ENCODE assay signal across 8 mouse cellular contexts in genomic region chr11:51855818-51856615, GRCm38 (mm10). TPM values are rescaled to one million over a fixed set of nuclear protein-coding genes. Genes with fewer than 3 reads are reported as not detected.
DNase-seq lines count a peak whose midpoint lies in the region; ATAC-seq and TF ChIP-seq lines count a peak whose summit lies in the region.

No protein-coding gene starts in this region.

- H3K4me3 ChIP-seq in neural tube, embryonic 11.5 days (ENCODE audit: low read depth, low read length), result peak overlapping the region; percentile 62
- H3K4me3 ChIP-seq in embryonic facial prominence, embryonic 12.5 days, result peak overlapping the region; percentile 71
- peak overlapping the region; percentile 80 for H3K4me3 ChIP-seq in heart, adult 2 months
- H3K4me3 ChIP-seq in limb, embryonic 12.5 days (replicated peaks), result peak overlapping the region; percentile 69
- H3K4me3 ChIP-seq in midbrain, embryonic 13.5 days (replicated peaks), result peak overlapping the region; percentile 68

- peak overlapping the region; percentile 60 for H3K9ac ChIP-seq in neural tube, embryonic 11.5 days (ENCODE audit: low read length)
- peak overlapping the region; percentile 85 for H3K9ac ChIP-seq in embryonic facial prominence, embryonic 12.5 days
- H3K9ac ChIP-seq in heart, adult 2 months (ENCODE audit: low read depth, low read length), result peak overlapping the region; percentile 98
- H3K9ac ChIP-seq in limb, embryonic 12.5 days (replicated peaks), result peak overlapping the region; percentile 81
- peak overlapping the region; percentile 75 for H3K9ac ChIP-seq in midbrain, embryonic 13.5 days (replicated peaks)

- peak overlapping the region; percentile 100 for H3K4me2 ChIP-seq in neural tube, embryonic 11.5 days (ENCODE audit: low read depth)
- H3K4me2 ChIP-seq in embryonic facial prominence, embryonic 12.5 days (replicated peaks), result peak overlapping the region; percentile 95
- H3K4me2 ChIP-seq in limb, embryonic 12.5 days, result peak overlapping the region; percentile 96
- H3K4me2 ChIP-seq in midbrain, embryonic 13.5 days (replicated peaks), result peak overlapping the region; percentile 100

- H3K27me3 ChIP-seq in neural tube, embryonic 11.5 days (ENCODE audit: control insufficient read depth, insufficient read depth, low read length), result peaks cover 27% of the 10 kb centered on the region
- H3K27me3 ChIP-seq in embryonic facial prominence, embryonic 12.5 days, result peaks cover 10% of the 10 kb centered on the region; the same call in 1 of the 2 replicates
- no peaks in the 10 kb centered on the region for H3K27me3 ChIP-seq in heart, adult 2 months (ENCODE audit: control insufficient read depth, insufficient read depth, low read length)
- peaks cover 40% of the 10 kb centered on the region for H3K27me3 ChIP-seq in limb, embryonic 12.5 days
- H3K27me3 ChIP-seq in midbrain, embryonic 13.5 days, result peaks cover 37% of the 10 kb centered on the region

- TF ChIP-seq CTCF in heart, adult 2 months (IDR thresholded peaks at IDR 0.05), result peak; percentile 61

- peaks cover 18% of the 10 kb centered on the region for H3K4me1 ChIP-seq in neural tube, embryonic 11.5 days (ENCODE audit: control insufficient read depth, insufficient read depth, low read length)
- peaks cover 24% of the 10 kb centered on the region for H3K4me1 ChIP-seq in embryonic facial prominence, embryonic 12.5 days
- H3K4me1 ChIP-seq in heart, adult 2 months (ENCODE audit: control insufficient read depth, insufficient read depth, low read length), result peaks cover 6% of the 10 kb centered on the region
- peaks cover 60% of the 10 kb centered on the region for H3K4me1 ChIP-seq in limb, embryonic 12.5 days (replicated peaks)
- peaks cover 38% of the 10 kb centered on the region for H3K4me1 ChIP-seq in midbrain, embryonic 13.5 days (replicated peaks)

- DNase-seq in neural tube, embryonic 11.5 days (ENCODE audit: low spot score), result peak; percentile 65
- no peak for DNase-seq in neural tube, embryonic 10.5 days (ENCODE audit: extremely low spot score, low spot score)
- DNase-seq in heart, adult 2 months, result peak; percentile 83 to 85
- DNase-seq in kidney, adult 8-10 months, result peak; percentile 70 to 83
- peak; percentile 71 to 79 for DNase-seq in spleen, adult 18-20 months

- peak; percentile 34 for TF ChIP-seq POLR2A in heart, adult 2 months (IDR thresholded peaks at IDR 0.05; ENCODE audit: insufficient read depth, low read depth, low read length)

- ATAC-seq in neural tube, embryonic 11.5 days (ENCODE audit: insufficient read depth, low FRiP score, low TSS enrichment), result peak; percentile 59
- ATAC-seq in embryonic facial prominence, embryonic 12.5 days (ENCODE audit: insufficient number of reproducible peaks, insufficient read depth, low FRiP score, low TSS enrichment), result peak; percentile 67
- peak; percentile 67 for ATAC-seq in limb, embryonic 12.5 days (ENCODE audit: insufficient number of reproducible peaks, insufficient read depth, low FRiP score, low TSS enrichment, low read depth)
- ATAC-seq in midbrain, embryonic 13.5 days, result peak; percentile 75

- intact Hi-C loops in heart, adult 2 months (cut with DNase I), result loop anchor here (1.0 kb wide), 2 partner anchors 35 to 111 kb away; partner anchors contain the start of gene Cdkn2aipnl

- no peak overlapping the region for H3K27ac ChIP-seq in neural tube, embryonic 11.5 days (ENCODE audit: low read depth, low read length)
- peak overlapping the region; percentile 90 for H3K27ac ChIP-seq in embryonic facial prominence, embryonic 12.5 days
- H3K27ac ChIP-seq in heart, adult 2 months, result peak overlapping the region; percentile 97
- peak overlapping the region; percentile 90 for H3K27ac ChIP-seq in limb, embryonic 12.5 days
- H3K27ac ChIP-seq in midbrain, embryonic 13.5 days, result no peak overlapping the region

- WGBS in neural tube, embryonic 11.5 days, result 0% methylated on average over 40 of the region's 47 CpGs
- WGBS in embryonic facial prominence, embryonic 12.5 days, result under 1% methylated on average over 47 of the region's 47 CpGs
- under 1% methylated on average over 44 of the region's 47 CpGs for WGBS in heart, adult 2 months
- under 1% methylated on average over 47 of the region's 47 CpGs for WGBS in limb, embryonic 12.5 days
- WGBS in midbrain, embryonic 13.5 days, result under 1% methylated on average over 40 of the region's 47 CpGs

- H3K9me3 ChIP-seq in neural tube, embryonic 11.5 days (ENCODE audit: control insufficient read depth, low read length), result no peaks in the 10 kb centered on the region
- no peaks in the 10 kb centered on the region for H3K9me3 ChIP-seq in embryonic facial prominence, embryonic 12.5 days
- H3K9me3 ChIP-seq in limb, embryonic 12.5 days, result no peaks in the 10 kb centered on the region
- H3K9me3 ChIP-seq in midbrain, embryonic 13.5 days, result no peaks in the 10 kb centered on the region

- no peaks in the 10 kb centered on the region for H3K79me2 ChIP-seq in heart, adult 2 months (replicated peaks; ENCODE audit: control insufficient read depth, insufficient read depth, low read length)

- no peaks in the 10 kb centered on the region for H3K36me3 ChIP-seq in neural tube, embryonic 11.5 days (ENCODE audit: control insufficient read depth, insufficient read depth, low read length)
- no peaks in the 10 kb centered on the region for H3K36me3 ChIP-seq in embryonic facial prominence, embryonic 12.5 days
- H3K36me3 ChIP-seq in heart, adult 2 months (ENCODE audit: control insufficient read depth, insufficient read depth, low read length), result no peaks in the 10 kb centered on the region
- H3K36me3 ChIP-seq in limb, embryonic 12.5 days, result no peaks in the 10 kb centered on the region
- H3K36me3 ChIP-seq in midbrain, embryonic 13.5 days, result no peaks in the 10 kb centered on the region

- TF ChIP-seq EP300 in heart, adult 2 months (IDR thresholded peaks at IDR 0.05; ENCODE audit: insufficient read depth, low read depth, low read length), result 0 out of 2 replicates have a peak, but pooled peaks have one; percentile 23

RNA-seq across cellular contexts. Expression of gene Jade2, which starts 1.4 kb away (rescaled TPM):
- 0.07 and 0.16 TPM in 2 replicates for polyA plus RNA-seq in neural tube, embryonic 11.5 days (2014; fragmentation: Nextera tagmentation; extraction: Ambion mirVana)
- polyA plus RNA-seq in embryonic facial prominence, embryonic 12.5 days (2016; fragmentation: Nextera tagmentation; extraction: Ambion mirVana), result 1.8 and 2.1 TPM in 2 replicates
- total RNA-seq in heart, adult 2 months (2021), result 10 to 100 TPM; 11.3 to 12.4 TPM
- 6.5 and 7.3 TPM in 2 replicates for polyA plus RNA-seq in heart, adult 2 months (2012; rRNA removed)
- 1.6 TPM in 2 replicates for polyA plus RNA-seq in limb, embryonic 12.5 days (2016; fragmentation: Nextera tagmentation; extraction: Ambion mirVana)
- polyA plus RNA-seq in midbrain, embryonic 13.5 days (2015; fragmentation: Nextera tagmentation; extraction: Ambion mirVana), result 0.31 and 0.32 TPM in 2 replicates

Comparison
In these comparisons a context has a peak if more than half of its experiments do, and no peak if none do; other contexts are left out.
1. H3K27ac ChIP-seq: peak in embryonic facial prominence, embryonic 12.5 days (single experiment), heart, adult 2 months (single experiment) and limb, embryonic 12.5 days (single experiment); none in neural tube, embryonic 11.5 days (single experiment) and midbrain, embryonic 13.5 days (single experiment).
2. Peak in every context shown above with its lines, with median percentiles within 50 percentile points of each other: ATAC-seq, H3K4me2 ChIP-seq, H3K4me3 ChIP-seq and H3K9ac ChIP-seq.